Mouse (Mus musculus) liver, postnatal 0 days (tissue): ENCODE results near the gene Cnot10. TPM values are rescaled to one million over a fixed set of nuclear protein-coding genes. Genes with fewer than 3 reads are reported as not detected.
"Not testable (repeated sequence)": the region's sequence is repeated elsewhere in the genome, so short reads cannot be mapped to it uniquely, and the experiment has no call there.

Experiments
- ATAC-seq: fragments of 200-750 bp; cut with Nextera tagmentation; 2 replicates; pipeline ENCODE4 v1.8.0; 2017; ENCODE audit warnings: mild to moderate bottlenecking, moderate library complexity
- DNase-seq: peaks from one replicate; pipeline ENCODE4 v3.0.0-alpha.2; 2016
- H3K27ac ChIP-seq: fragments of 300-500 bp; sonication (generic); 2 replicates; pipeline ENCODE4 v1.5.1; 2014; ENCODE audit warnings: antibody characterized with exemption, moderate library complexity, mild to moderate bottlenecking, low read depth
- H3K27me3 ChIP-seq: fragments of 300-500 bp; sonication (generic); 2 replicates; pipeline ENCODE4 v1.6.1; 2014; ENCODE audit warnings: low read length, control low read depth, mixed read lengths; ENCODE audit not compliant: insufficient read depth
- H3K36me3 ChIP-seq: fragments of 300-500 bp; sonication (generic); replicated peaks from 2 replicates; pipeline ENCODE4 v1.6.1; 2014; ENCODE audit warnings: mild to moderate bottlenecking, control low read depth, low read length, moderate library complexity, mixed read lengths; ENCODE audit not compliant: insufficient read depth
- H3K4me1 ChIP-seq: fragments of 300-500 bp; sonication (generic); 2 replicates; pipeline ENCODE4 v1.6.1; 2014; ENCODE audit warnings: antibody characterized with exemption, mild to moderate bottlenecking, control low read depth; ENCODE audit not compliant: insufficient read depth
- H3K4me2 ChIP-seq: fragments of 300-500 bp; sonication (generic); 2 replicates; pipeline ENCODE4 v1.6.1; 2014; ENCODE audit warnings: low read depth, mild to moderate bottlenecking, low read length, moderate library complexity, mixed read lengths
- H3K4me3 ChIP-seq: fragments of 300-500 bp; sonication (generic); 2 replicates; pipeline ENCODE4 v1.5.1; 2014; ENCODE audit warnings: low read depth, low read length
- H3K9ac ChIP-seq: fragments of 300-500 bp; sonication (generic); replicated peaks from 2 replicates; pipeline ENCODE4 v1.6.1; 2014; ENCODE audit warnings: mild to moderate bottlenecking, moderate library complexity
- H3K9me3 ChIP-seq: fragments of 300-500 bp; sonication (generic); 2 replicates; pipeline ENCODE4 v1.6.1; 2016; ENCODE audit warnings: mild to moderate bottlenecking, control low read depth, low read length, mixed read lengths
- CTCF ChIP-seq: sonication (generic); IDR thresholded peaks from 2 replicates; pipeline ENCODE4 v1.5.1; 2016; ENCODE audit warnings: antibody characterized with exemption, low read depth
- EP300 ChIP-seq: IDR thresholded peaks from 2 replicates; pipeline ENCODE4 v1.6.1; 2016; ENCODE audit warnings: antibody characterized with exemption, low read depth, mild to moderate bottlenecking
- WGBS: fragments of 180-500 bp; shearing (Covaris S2); extraction: QIAGEN DNeasy Blood & Tissue Kit; methylation state at CpG from one replicate; pipeline ENCODE4 v1.1.7; 2014; ENCODE audit not compliant: insufficient replicate concordance; 5-methylcytosine and 5-hydroxymethylcytosine counted together
- polyA plus RNA-seq: library from polyadenylated mRNA; unstranded; fragments of >200 nt; fragmentation: Nextera tagmentation; extraction: Ambion mirVana; gene quantifications from 2 replicates; pipeline ENCODE4 v1.2.1, GENCODE M21; 2015

Gene Cnot10
- polyA plus RNA-seq, 1 experiment from 2014 or later: 15.8 TPM

DNA sequence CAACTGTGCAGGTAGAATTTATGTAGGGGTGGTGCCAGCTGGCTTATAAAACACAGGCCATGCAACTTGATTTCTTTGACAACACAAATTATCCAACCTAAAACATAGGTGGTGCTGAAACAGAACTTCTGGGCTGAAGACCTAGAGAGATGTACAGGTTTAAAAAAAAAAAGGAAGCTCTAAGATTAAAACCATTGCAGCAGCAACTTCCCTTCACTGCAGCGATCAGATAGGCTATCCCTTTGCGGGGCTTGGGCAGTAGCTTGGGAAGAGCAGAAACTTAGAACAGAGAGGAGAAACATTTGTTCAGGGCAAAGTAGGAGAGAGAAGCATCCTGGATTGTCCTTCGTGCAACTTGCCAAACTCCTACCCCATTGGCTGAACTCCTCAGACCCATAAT is 16.7 kb upstream of the Cnot10 start:
- WGBS: 33% methylated on average over 3 of the region's 3 CpGs
- no peak for DNase-seq
- no peak overlapping the region for H3K4me2 ChIP-seq
- no peak overlapping the region for H3K4me3 ChIP-seq
- ATAC-seq: no peak
- H3K9ac ChIP-seq: no peak overlapping the region
- no peak for TF ChIP-seq CTCF
- no peak for TF ChIP-seq EP300
- 0 out of 2 replicates have a peak, but pooled peaks cover 3% of the 10 kb centered on the region for H3K27me3 ChIP-seq
- no peak overlapping the region for H3K27ac ChIP-seq
- no peaks in the 10 kb centered on the region for H3K9me3 ChIP-seq
- H3K4me1 ChIP-seq: no peaks in the 10 kb centered on the region
- no peaks in the 10 kb centered on the region for H3K36me3 ChIP-seq

DNA sequence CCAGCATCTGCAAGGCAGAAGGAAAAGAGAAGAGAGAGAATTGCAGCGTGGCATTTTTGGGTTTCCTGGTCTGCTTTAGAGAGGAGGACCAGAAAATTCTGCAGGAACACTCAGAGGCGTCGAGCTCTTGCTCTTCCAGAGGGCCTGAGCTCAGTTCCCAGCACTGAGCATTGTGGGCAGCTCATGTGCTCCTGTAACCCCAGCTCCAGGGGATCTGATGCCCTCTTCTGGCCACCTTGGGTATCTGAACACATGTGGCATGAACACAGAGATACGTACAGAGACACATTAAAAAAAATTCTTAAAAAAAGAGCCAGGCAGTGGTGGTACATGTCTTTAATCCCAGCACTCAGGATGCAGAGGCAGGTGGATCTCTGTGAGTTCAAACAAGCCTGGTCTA is 15.4 kb upstream of the Cnot10 start:
- Histone ChIP-seq H3K36me3 (no peaks in the 10 kb centered on the region), H3K9ac (no peak overlapping the region), H3K9me3 (no peaks in the 10 kb centered on the region), H3K27me3 (0 out of 2 replicates have a peak, but pooled peaks cover 3% of the 10 kb centered on the region), H3K4me2 (no peak overlapping the region), H3K4me1 (no peaks in the 10 kb centered on the region), H3K27ac (no peak overlapping the region), H3K4me3 (no peak overlapping the region)
- DNase-seq: no peak
- WGBS: 80% methylated on average over 4 of the region's 4 CpGs
- ATAC-seq: no peak
- TF ChIP-seq CTCF (peak; percentile 20; the same call in 1 of the 2 replicates), EP300 (no peak)

DNA sequence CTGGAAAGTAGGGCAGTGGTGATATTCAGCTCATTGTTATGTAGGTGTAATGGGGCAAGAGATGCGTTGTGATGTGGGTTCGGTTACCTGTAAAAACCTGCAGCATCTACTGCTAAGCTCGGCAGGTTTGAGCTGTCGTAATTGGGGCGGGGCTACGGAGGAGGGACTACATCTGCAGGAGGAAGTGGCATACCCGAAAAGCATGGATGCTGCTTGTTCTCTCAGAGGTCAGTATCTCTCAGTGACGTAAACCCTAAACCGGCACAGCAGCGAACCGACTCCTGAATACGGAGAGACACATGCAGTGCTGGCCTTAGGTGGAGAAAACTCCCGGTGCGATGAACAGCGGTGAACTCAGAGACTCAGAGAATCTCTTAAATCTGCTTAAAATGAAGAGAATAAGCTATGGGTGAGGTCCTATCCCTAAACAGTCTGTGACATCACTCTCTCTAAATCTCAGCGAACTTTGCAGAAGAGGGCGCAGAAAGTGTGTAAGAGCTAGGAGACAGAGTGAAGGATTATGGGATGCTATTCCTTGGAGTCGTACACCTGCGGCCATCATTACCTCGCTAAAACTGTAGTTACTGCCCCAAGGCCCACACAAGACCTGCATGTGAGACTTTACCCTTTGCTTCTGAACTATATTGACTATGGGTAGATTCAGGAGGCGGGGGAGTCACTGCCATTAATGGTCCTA is 11.1 kb upstream of the Cnot10 start:
- peak; percentile 44 for DNase-seq
- WGBS: 51% methylated on average over 21 of the region's 21 CpGs

DNA sequence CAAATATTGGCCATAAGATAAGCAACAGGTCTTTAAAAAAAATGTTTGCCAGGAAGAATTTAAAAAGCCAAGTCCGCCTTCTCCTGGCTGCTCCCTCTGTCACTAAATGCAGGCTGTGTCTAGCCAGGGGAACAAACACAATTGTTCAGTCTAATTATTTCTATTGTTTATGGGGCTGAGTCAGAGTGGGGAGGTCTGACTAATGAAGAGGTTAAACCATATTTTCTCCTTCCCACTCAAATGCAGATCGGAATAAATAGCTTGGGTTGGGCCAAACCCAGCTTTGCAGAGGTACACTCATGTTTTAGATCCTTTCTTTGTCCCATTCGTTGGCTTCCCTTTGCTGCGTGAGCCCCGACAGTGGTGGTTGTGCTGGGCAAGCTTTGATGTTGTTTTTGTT is 9.4 kb upstream of the Cnot10 start:
- no peak for TF ChIP-seq CTCF
- no peak for TF ChIP-seq EP300
- Histone ChIP-seq H3K9ac (no peak overlapping the region), H3K4me1 (no peaks in the 10 kb centered on the region), H3K9me3 (no peaks in the 10 kb centered on the region), H3K4me2 (no peak overlapping the region), H3K27ac (no peak overlapping the region), H3K27me3 (no peaks in the 10 kb centered on the region), H3K36me3 (no peaks in the 10 kb centered on the region), H3K4me3 (no peak overlapping the region)
- DNase-seq (no peak), ATAC-seq (no peak)
- WGBS: 68% methylated on average over 5 of the region's 5 CpGs

More for the DNA sequence above, 11.1 kb upstream of the Cnot10 start:
- Histone ChIP-seq H3K9me3 (no peaks in the 10 kb centered on the region), H3K4me2 (no peak overlapping the region), H3K4me1 (no peaks in the 10 kb centered on the region), H3K27me3 (0 out of 2 replicates have a peak, but pooled peaks cover under 1% of the 10 kb centered on the region), H3K9ac (no peak overlapping the region), H3K36me3 (no peaks in the 10 kb centered on the region), H3K27ac (no peak overlapping the region), H3K4me3 (no peak overlapping the region)
- no peak for TF ChIP-seq CTCF
- no peak for TF ChIP-seq EP300
- peak; percentile 19; the same call in 1 of the 2 replicates for ATAC-seq

DNA sequence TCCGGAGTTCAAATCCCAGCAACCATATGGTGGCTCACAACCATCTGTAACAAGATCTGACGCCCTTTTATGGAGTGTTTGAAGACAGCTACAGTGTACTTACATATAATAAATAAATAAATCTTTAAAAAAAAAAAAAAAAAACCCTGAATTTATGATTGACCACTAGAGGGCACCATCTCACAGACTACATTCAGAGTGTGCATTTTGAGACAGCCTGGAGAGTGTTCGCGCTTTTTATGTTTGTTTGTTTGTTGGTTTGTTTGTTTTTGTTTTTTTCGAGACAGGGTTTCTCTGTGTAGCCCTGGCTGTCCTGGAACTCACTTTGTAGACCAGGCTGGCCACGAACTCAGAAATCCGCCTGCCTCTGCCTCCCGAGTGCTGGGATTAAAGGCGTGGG is 8.5 kb upstream of the Cnot10 start:
- not testable (repeated sequence) for DNase-seq, H3K27me3 ChIP-seq, H3K4me1 ChIP-seq, H3K4me3 ChIP-seq, H3K27ac ChIP-seq, H3K9me3 ChIP-seq, H3K36me3 ChIP-seq, ATAC-seq, H3K4me2 ChIP-seq, H3K9ac ChIP-seq
- 46% methylated on average over 8 of the region's 9 CpGs for WGBS
- peak; percentile 71 for TF ChIP-seq CTCF

DNA sequence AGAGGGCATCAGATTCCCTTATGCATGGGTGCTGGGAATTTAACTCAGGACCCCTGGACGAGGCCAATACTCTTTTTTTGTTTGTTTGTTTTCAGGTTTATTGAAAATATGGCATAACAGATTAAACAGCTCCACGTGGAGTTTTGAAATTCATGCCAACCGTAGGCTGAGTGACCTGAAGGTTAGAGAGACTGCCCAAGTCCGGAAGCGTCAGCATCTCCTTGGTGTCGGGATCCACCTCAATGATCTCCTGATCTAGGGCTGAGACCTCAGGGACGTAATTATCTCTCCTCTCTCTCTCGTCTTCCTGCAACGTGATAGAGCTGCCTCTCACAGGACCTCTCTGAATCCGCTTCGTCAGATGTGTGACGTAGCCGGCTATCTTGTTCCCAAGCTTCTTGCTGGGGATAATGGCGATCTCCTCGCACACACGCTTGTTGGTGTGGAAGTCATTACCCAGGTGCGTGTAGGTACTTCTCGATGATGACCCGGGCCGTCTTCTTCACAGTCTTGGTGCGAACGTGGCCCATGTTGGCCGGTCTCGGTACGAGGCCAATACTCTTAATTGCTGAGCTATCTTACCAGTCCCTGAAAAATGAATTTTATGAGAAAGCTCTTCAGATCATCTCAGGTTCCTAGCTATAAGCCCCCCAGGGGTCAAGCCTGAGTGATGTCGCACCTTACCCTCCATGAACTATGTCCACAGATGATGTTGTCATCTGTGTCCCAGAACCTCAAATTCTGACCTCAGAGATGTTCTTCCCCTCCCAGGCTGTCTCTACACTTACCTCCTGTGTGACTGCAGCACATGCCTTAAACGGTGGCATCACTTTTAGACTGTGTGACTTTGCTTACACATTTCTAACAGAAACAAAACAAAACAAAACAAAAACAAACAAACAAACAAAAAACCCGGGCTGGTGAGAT is 7.8 kb upstream of the Cnot10 start:
- TF ChIP-seq EP300 (no peak), CTCF (0 out of 2 replicates have a peak, but pooled peaks have one; percentile 7)
- no peak for ATAC-seq
- 75% methylated on average over 28 of the region's 28 CpGs for WGBS

More for the DNA sequence above, 7.8 kb upstream of the Cnot10 start:
- no peak for DNase-seq
- no peaks in the 10 kb centered on the region for H3K4me1 ChIP-seq
- H3K27me3 ChIP-seq: 0 out of 2 replicates have a peak, but pooled peaks cover 6% of the 10 kb centered on the region
- H3K36me3 ChIP-seq: no peaks in the 10 kb centered on the region
- H3K9me3 ChIP-seq: no peaks in the 10 kb centered on the region
- H3K4me3 ChIP-seq: no peak overlapping the region
- H3K9ac ChIP-seq: no peak overlapping the region
- no peak overlapping the region for H3K27ac ChIP-seq
- H3K4me2 ChIP-seq: no peak overlapping the region
